Mouse (Mus musculus) skeletal muscle tissue, postnatal 0 days (tissue): ENCODE data around the gene Slc44a5. TPM values are rescaled to one million over a fixed set of nuclear protein-coding genes. Genes with fewer than 3 reads are reported as not detected.

ENCODE experiments used
- polyA plus RNA-seq: library from polyadenylated mRNA; unstranded; fragments of >200 nt; fragmentation: Nextera tagmentation; extraction: Ambion mirVana; gene quantifications from 2 replicates; pipeline ENCODE4 v1.2.1, GENCODE M21; 2015

Gene Slc44a5
- polyA plus RNA-seq = 0.32 and 0.39 TPM in 2 replicates

DNA sequence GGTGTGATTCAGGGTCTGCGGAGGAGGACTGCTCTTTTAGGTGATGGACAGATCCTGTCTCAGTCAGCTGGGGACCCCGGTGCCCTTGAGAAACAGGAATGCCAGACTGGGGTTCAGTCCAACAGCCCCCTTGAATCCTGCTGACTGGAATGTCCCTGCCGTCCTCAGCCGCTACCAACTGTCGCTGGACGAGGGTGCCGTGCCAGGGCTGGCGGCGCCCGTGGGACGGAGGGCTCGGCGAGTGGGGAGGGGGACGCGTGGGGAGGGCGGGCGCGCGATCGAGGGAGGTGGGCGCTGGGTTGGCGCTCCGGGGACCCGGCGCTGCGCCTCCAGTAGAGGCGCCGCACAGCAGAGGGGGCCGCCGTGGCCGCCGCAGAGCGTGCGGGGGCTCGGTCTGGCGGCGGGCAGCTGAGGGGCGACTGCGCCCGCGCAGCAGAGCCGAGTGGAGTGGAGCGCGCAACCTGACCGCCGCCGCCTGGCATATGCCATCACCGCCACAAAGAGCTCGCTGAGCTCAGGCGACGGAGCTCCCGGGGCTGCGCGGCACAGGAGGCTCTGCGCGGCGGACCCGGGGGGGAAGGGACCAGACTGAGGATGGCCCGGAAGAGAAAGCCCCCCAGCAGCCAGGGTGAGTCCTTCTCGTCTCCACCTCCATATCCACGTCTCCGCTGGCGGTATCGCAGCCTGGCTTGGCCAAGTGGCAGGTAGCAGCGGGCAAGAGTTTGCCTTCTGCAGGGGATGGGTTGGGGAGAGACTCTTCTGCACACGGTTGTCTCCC lies at the start of gene Slc44a5:
Gene Slc44a5, plus strand, starts transcription at position 266 of the 778 bp plus-strand sequence.

DNA sequence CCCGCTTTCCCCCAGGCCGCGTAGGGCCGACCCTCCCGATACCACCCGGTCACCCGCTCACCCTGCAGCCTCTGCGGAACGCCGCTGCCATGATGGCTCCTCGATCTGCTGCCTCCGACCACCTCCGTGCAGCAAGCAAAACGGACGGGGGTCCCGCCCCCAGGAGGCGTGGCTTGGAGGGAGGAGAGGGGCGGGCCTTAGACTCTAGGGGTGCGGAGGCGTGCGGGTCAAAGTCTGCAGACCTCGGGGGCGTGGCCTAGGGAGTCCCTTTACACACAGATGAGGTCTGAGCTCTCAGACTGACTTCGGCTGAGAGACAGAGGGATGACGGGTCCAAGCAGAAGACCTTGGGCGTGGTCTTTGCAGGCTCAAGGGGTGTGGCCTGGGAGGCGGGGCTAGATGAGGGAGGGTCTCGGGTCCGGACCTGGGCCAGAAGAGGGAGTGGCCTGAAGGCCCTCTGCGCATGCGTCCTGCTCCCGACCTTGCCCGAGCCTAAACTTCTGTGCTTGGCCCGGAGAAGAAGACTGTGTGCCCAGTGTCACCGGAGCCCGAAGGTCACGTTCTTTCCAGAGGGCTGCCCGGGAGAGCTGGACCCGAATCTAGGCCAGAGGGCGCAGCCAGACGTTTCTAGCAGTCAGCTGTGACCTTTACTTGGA lies 28.8 kb upstream of the Slc44a5 start, which contains the start of gene Acadm:
Gene Acadm, minus strand, starts transcription at position 298 of the 656 bp plus-strand sequence.

Other genes with a start within 250 kb of the Slc44a5 start
- 4.9 and 5.0 TPM in 2 replicates for gene St6galnac3, start 248.3 kb upstream of the Slc44a5 start, polyA plus RNA-seq
- gene Asb17, start 129.2 kb upstream of the Slc44a5 start, polyA plus RNA-seq = 0.16 TPM in 1 of 2 replicates, not detected in the other
- 0.05 TPM in 2 replicates for gene Msh4, start 67.3 kb upstream of the Slc44a5 start, polyA plus RNA-seq
- 40.4 and 44.1 TPM in 2 replicates for gene Rabggtb, start 60.4 kb upstream of the Slc44a5 start, polyA plus RNA-seq
- 274 and 323 TPM in 2 replicates for gene Acadm, start 28.8 kb upstream of the Slc44a5 start, polyA plus RNA-seq